Mouse (Mus musculus) ES-E14 (cell line): Measurements from ENCODE around the gene Taf11.

ENCODE experiments used
- CHD2 ChIP-seq: IDR thresholded peaks from 2 replicates; pipeline ENCODE4 v1.6.1; 2014; ENCODE audit warnings: mild to moderate bottlenecking, low read depth, low read length, inconsistent platforms
- HCFC1 ChIP-seq: IDR thresholded peaks from 2 replicates; pipeline ENCODE4 v1.6.1; 2012; ENCODE audit warnings: low read length, inconsistent platforms, borderline replicate concordance; ENCODE audit not compliant: insufficient read depth
- MAFK ChIP-seq: IDR thresholded peaks from 2 replicates; pipeline ENCODE4 v1.6.1; 2014; ENCODE audit warnings: mild to moderate bottlenecking, low read depth, low read length, inconsistent platforms; ENCODE audit not compliant: insufficient read depth
- ZC3H11A ChIP-seq: IDR thresholded peaks from 2 replicates; pipeline ENCODE4 v1.6.1; 2012; ENCODE audit warnings: low read depth, mild to moderate bottlenecking, inconsistent platforms, low read length, borderline replicate concordance

DNA sequence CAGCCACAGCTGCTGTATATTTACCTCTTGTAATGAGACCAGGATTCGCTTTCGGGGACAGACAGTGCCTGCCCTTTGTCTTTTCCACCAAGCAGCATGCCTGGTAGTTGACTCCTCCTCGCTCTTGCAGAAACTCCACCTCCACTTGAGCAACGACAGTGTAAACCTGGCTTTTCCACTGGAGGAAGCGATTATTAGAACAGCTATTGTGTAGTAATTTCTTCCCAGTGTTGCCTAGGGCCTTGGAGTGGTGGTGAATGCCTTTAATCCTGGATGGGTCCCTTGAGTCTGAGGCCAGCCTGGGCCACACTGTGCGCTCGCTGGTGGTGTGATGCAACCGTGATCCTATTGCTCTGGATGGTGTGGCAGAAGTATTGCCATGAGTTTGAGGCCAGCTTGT is 26.5 kb downstream of the Taf11 start:
- no peak for TF ChIP-seq MAFK
- TF ChIP-seq HCFC1 = no peak
- no peak for TF ChIP-seq ZC3H11A
- no peak for TF ChIP-seq CHD2
